Mouse (Mus musculus) embryonic facial prominence, embryonic 14.5 days (tissue): ENCODE measurements around the gene Carmil1. TPM values are rescaled to one million over a fixed set of nuclear protein-coding genes. Genes with fewer than 3 reads are reported as not detected.

ENCODE experiments used
- ATAC-seq: fragments of 200-750 bp; cut with Nextera tagmentation; 2 replicates; pipeline ENCODE4 v1.8.0; 2017; ENCODE audit warnings: low read depth, moderate number of reproducible peaks, moderate TSS enrichment
- DNase-seq: peaks from one replicate; pipeline ENCODE4 v3.0.0-alpha.2; 2015; ENCODE audit warnings: low spot score
- H3K27ac ChIP-seq: fragments of 300-500 bp; sonication (generic); replicated peaks from 2 replicates; pipeline ENCODE4 v1.5.1; 2014; ENCODE audit warnings: low read depth, mild to moderate bottlenecking, low read length, moderate library complexity
- H3K27me3 ChIP-seq: fragments of 300-500 bp; sonication (generic); replicated peaks from 2 replicates; pipeline ENCODE4 v1.6.1; 2014; ENCODE audit warnings: low read length; ENCODE audit not compliant: control insufficient read depth, insufficient read depth
- H3K36me3 ChIP-seq: fragments of 300-500 bp; sonication (generic); 2 replicates; pipeline ENCODE4 v1.6.1; 2014; ENCODE audit warnings: low read length, mixed read lengths; ENCODE audit not compliant: control insufficient read depth, insufficient read depth
- H3K4me1 ChIP-seq: fragments of 300-500 bp; sonication (generic); 2 replicates; pipeline ENCODE4 v1.6.1; 2014; ENCODE audit warnings: antibody characterized with exemption, low read length; ENCODE audit not compliant: control insufficient read depth, insufficient read depth
- H3K4me2 ChIP-seq: fragments of 300-500 bp; sonication (generic); 2 replicates; pipeline ENCODE4 v1.6.1; 2014; ENCODE audit warnings: low read depth, mild to moderate bottlenecking, low read length, moderate library complexity, mixed read lengths
- H3K4me3 ChIP-seq: fragments of 300-500 bp; sonication (generic); 2 replicates; pipeline ENCODE4 v1.5.1; 2014; ENCODE audit warnings: low read depth, mild to moderate bottlenecking, low read length
- H3K9ac ChIP-seq: fragments of 300-500 bp; sonication (generic); 2 replicates; pipeline ENCODE4 v1.6.1; 2014; ENCODE audit warnings: low read depth, mild to moderate bottlenecking, low read length, moderate library complexity, mixed read lengths
- H3K9me3 ChIP-seq: fragments of 300-500 bp; sonication (generic); 2 replicates; pipeline ENCODE4 v1.6.1; 2016; ENCODE audit warnings: low read length; ENCODE audit not compliant: control insufficient read depth
- whole genome bisulfite sequencing: fragments of 180-500 bp; shearing (Covaris S2); extraction: QIAGEN DNeasy Blood & Tissue Kit; methylation state at CpG from one replicate; pipeline ENCODE4 v1.1.7; 2014; 5-methylcytosine and 5-hydroxymethylcytosine counted together
- polyA plus RNA-seq: library from polyadenylated mRNA; unstranded; fragments of >200 nt; fragmentation: Nextera tagmentation; extraction: Ambion mirVana; gene quantifications from 2 replicates; pipeline ENCODE4 v1.2.1, GENCODE M21; 2014

Carmil1 gene
- polyA plus RNA-seq, 1 experiment from 2014 or later = 31.3 TPM

DNA sequence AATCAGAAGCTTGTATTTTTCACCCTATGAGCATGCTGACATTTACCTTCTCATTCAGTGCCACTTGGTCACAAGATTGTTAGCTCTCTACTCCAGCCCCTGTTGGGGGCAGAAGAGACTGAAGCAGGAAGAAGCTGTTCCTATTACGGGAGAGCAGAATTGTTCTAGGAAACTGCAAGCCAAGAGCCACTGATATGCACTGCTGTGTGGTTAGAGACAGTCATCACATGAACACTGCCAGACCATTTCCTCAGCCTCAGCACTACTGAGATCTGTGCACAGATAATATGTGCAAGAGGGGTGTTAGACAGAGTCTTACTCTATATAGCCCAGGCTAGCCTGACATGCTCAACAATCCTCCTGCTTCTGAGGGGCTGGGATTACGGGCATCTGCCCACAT, 69.4 kb downstream of the Carmil1 start:
- no peak overlapping the region for H3K27ac ChIP-seq
- DNase-seq (no peak), ATAC-seq (no peak)
- no peak overlapping the region for H3K4me2 ChIP-seq
- no peaks in the 10 kb centered on the region for H3K9me3 ChIP-seq
- H3K4me3 ChIP-seq = no peak overlapping the region
- 51% methylated on average over 2 of the region's 2 CpGs for WGBS
- no peaks in the 10 kb centered on the region for H3K36me3 ChIP-seq
- no peaks in the 10 kb centered on the region for H3K27me3 ChIP-seq
- H3K4me1 ChIP-seq = no peaks in the 10 kb centered on the region
- no peak overlapping the region for H3K9ac ChIP-seq

DNA sequence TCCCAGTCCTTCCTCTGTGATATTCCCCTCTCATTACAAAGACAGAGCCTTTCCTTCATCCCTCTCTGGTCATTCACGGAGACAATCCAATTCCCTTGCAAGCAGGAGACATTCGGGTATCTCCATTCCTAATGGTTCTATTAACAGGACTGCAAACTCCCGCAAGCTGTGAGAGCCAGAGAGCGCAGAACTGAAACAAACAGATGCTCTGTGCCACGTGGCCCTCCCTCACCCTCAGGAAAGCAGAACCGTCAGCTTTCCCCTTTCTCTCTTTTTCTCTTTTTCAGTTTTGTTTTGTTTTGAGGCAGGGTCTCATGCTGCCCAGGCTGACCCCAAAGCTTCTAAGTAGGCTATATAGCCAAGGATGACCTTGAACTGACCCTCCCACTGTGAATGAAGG, 74.5 kb downstream of the Carmil1 start:
- no peaks in the 10 kb centered on the region for H3K27me3 ChIP-seq
- ATAC-seq (no peak), DNase-seq (no peak)
- H3K27ac ChIP-seq = no peak overlapping the region
- no peaks in the 10 kb centered on the region for H3K36me3 ChIP-seq
- no peak overlapping the region for H3K9ac ChIP-seq
- peaks cover 15% of the 10 kb centered on the region for H3K4me1 ChIP-seq
- 64% methylated on average over 6 of the region's 6 CpGs for WGBS
- H3K4me2 ChIP-seq = no peak overlapping the region
- no peaks in the 10 kb centered on the region for H3K9me3 ChIP-seq
- H3K4me3 ChIP-seq = no peak overlapping the region

DNA sequence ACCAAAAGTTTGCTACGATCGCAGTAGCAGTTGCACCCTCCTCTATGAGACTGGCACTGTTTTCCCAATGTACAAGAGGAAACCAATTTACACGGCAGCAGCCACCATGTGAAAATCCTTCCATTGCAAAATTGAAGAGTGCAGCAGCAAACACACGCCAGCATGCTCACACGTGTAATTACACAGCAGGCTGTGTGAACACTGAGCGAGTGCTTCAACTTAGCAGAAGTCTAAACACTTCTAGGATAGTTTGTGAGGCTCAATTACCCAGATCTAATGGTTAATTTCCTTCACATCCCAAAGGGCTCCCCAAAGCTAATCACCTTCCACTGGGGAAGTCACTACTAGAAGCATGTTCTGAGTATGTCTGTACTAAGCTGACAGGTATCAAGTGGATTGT, 78.3 kb downstream of the Carmil1 start:
- DNase-seq = no peak
- Histone ChIP-seq H3K4me2 (no peak overlapping the region), H3K27me3 (no peaks in the 10 kb centered on the region), H3K9me3 (no peaks in the 10 kb centered on the region), H3K4me3 (no peak overlapping the region), H3K27ac (0 out of 2 replicates have a peak overlapping the region, but pooled peaks have one; percentile 1), H3K9ac (no peak overlapping the region), H3K36me3 (no peaks in the 10 kb centered on the region), H3K4me1 (peaks cover 28% of the 10 kb centered on the region)
- 53% methylated on average over 6 of the region's 6 CpGs for WGBS
- no peak for ATAC-seq

DNA sequence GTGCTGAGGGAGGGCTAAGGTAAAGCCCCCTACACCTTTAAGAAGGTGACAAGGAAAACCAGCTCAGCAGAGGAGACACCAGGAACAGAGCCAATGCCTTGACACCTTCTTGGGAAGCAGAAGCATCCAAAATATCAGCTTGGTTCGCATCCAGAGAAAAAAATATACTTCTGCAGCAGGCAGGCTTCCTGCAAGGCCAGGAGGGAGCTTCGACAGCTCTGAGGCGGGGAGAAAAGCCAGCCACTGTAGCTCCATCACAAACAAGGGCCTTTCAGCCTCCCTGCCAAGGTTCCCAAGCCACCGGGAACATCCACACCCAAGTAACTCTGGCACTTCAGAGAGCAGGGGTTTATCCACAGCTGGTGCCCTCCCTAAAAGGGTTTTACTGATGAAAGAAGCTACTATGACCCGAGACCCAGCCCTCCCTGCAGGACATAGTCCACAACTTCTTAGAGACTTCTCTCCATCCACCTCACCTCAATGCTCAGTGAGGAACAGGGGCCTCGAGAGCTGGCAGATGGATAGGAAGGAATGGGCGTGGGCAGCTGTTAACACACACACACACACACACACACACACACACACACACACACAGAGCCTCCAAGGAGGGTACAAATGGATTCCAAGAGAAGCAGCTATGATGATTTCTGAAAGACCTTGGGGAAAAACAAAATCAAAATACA, 80.6 kb downstream of the Carmil1 start:
- peak overlapping the region; percentile 34; the same call in 1 of the 2 replicates for H3K27ac ChIP-seq
- H3K4me2 ChIP-seq = no peak overlapping the region
- no peaks in the 10 kb centered on the region for H3K36me3 ChIP-seq

DNA sequence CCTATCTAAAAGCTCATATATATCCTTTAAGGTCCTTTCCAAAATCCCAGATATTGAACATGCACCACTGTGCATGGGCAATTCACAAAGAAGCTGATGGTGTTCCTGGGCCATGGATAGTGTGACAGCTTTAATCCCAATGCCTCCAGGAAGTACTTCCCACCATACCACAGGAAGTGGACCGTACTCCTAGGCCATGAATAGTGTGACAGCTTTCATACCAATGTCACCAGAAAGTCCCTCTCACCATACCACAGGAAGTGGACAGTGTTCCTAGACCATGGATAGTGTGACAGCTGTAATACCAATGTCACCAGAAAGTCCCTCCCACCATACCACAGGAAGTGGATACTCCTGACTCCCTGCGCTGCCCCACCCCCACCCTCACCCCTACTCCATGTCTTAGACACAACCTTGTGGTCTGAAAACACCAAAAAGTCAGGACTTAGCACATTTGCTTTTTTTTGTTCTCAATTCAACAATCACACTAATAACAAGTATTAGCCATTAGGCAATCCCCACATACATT, 82.1 kb downstream of the Carmil1 start:
- Histone ChIP-seq H3K9me3 (0 out of 2 replicates have a peak, but pooled peaks cover 6% of the 10 kb centered on the region), H3K4me1 (peaks cover 30% of the 10 kb centered on the region), H3K36me3 (no peaks in the 10 kb centered on the region), H3K4me2 (no peak overlapping the region), H3K27ac (no peak overlapping the region), H3K27me3 (no peaks in the 10 kb centered on the region), H3K4me3 (no peak overlapping the region), H3K9ac (no peak overlapping the region)
- no peak for ATAC-seq
- no peak for DNase-seq
- WGBS = 86% methylated on average over 2 of the region's 2 CpGs

More for the DNA sequence above, 80.6 kb downstream of the Carmil1 start:
- 46% methylated on average over 7 of the region's 7 CpGs for WGBS
- H3K4me3 ChIP-seq = no peak overlapping the region
- no peaks in the 10 kb centered on the region for H3K9me3 ChIP-seq
- DNase-seq = peak; percentile 32
- no peak overlapping the region for H3K9ac ChIP-seq
- H3K4me1 ChIP-seq = peaks cover 30% of the 10 kb centered on the region
- H3K27me3 ChIP-seq = no peaks in the 10 kb centered on the region
- ATAC-seq = peak; percentile 35; the same call in 1 of the 2 replicates

DNA sequence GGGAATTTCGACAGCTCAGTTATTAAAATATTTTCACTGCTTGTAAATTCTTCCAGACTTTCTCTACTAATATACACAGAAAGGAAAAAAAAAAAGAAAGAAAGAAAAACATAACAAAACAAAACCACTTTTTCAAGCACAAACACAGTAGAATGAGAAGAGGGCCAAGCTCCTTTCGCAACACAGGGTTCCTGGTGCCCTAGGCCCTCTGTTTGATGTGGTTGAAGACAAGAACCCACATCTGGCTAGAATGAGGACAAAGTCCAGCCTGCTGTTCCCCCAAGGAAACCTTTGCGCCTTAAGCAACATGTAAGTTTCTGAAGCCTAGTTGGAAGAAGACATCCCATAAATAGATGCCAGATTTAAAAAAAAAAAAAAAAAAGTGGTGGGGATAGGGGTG, 85.2 kb downstream of the Carmil1 start:
- Histone ChIP-seq H3K27me3 (no peaks in the 10 kb centered on the region), H3K27ac (no peak overlapping the region), H3K4me3 (no peak overlapping the region), H3K4me2 (no peak overlapping the region), H3K9ac (no peak overlapping the region), H3K4me1 (peaks cover 20% of the 10 kb centered on the region), H3K36me3 (no peaks in the 10 kb centered on the region), H3K9me3 (0 out of 2 replicates have a peak, but pooled peaks cover 6% of the 10 kb centered on the region)
- WGBS = 58% methylated on average over 3 of the region's 3 CpGs
- ATAC-seq (no peak), DNase-seq (no peak)

DNA sequence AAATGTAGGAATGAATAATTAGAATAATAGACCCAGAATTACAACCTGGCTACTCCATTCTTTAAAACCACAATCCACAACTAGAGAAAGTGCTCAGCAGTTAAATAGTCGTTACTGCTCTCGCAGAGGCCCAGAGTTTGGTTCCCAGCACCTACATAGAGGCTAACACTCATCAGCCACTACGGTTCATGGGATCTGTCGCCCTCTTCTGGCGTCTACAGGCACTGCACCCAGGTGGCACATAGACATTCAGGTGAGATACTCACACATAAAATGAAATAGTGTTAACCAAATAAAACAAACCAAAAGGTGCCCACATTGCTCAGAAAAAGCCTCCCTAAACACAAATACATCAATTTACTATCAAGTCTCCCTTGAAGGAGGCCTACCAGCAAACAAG, 86.6 kb downstream of the Carmil1 start:
- Histone ChIP-seq H3K27me3 (no peaks in the 10 kb centered on the region), H3K27ac (no peak overlapping the region), H3K9ac (no peak overlapping the region), H3K36me3 (no peaks in the 10 kb centered on the region), H3K4me1 (peaks cover 8% of the 10 kb centered on the region), H3K4me3 (no peak overlapping the region), H3K9me3 (0 out of 2 replicates have a peak, but pooled peaks cover 6% of the 10 kb centered on the region), H3K4me2 (no peak overlapping the region)
- 88% methylated on average over 5 of the region's 5 CpGs for WGBS
- ATAC-seq = no peak
- DNase-seq = no peak

DNA sequence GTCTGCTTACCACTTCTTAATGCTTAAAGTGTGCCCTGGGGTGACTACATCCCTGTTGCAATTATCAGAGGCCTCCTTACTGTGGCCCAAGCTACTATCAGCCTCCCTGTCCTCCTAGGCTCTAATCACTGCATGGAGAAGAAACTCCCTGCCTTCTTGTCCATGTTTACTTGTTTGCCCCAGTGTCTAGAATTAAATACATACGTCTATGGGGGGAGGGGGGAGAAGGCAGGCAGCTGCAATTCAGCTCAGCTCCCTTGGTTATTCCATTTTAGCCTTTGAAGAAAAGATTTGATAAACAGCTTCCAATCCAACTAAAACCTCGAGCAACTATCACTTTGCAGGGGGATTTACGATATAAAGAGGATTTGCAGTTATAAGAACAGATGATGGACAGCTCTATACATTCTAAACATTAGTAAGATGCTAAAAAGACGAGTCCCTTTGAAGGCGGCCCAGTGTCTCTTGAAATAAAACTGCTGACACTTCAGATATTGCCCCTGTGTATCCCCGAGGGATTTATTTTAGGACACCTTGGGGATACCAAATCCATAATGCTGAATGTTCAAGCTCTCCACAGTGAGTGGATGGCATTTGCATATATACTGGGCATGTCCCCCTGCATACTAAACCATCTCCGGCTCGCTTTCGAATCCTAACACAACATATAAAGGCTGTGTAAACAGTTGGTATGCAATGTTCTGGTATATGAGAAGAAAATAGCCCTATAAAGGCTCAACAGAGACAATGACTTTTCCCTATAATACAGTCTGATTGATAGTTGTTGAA, 89.5 kb downstream of the Carmil1 start:
- no peak overlapping the region for H3K4me2 ChIP-seq
- no peak overlapping the region for H3K4me3 ChIP-seq
- ATAC-seq (no peak; the same call in 1 of the 2 replicates), DNase-seq (no peak)
- no peak overlapping the region for H3K9ac ChIP-seq
- H3K27me3 ChIP-seq = no peaks in the 10 kb centered on the region
- H3K36me3 ChIP-seq = no peaks in the 10 kb centered on the region
- 0 out of 2 replicates have a peak, but pooled peaks cover 6% of the 10 kb centered on the region for H3K9me3 ChIP-seq
- peaks cover 5% of the 10 kb centered on the region for H3K4me1 ChIP-seq
- no peak overlapping the region for H3K27ac ChIP-seq
- WGBS = 68% methylated on average over 9 of the region's 9 CpGs
